Mouse (Mus musculus): ENCODE results near the gene Rhobtb3.

Rhobtb3 gene

GRCm38 (mm10) chr13:75845519-75846166 is 98.1 kb downstream of the Rhobtb3 start:
- in situ Hi-C loops (cut with MboI, MseI) = no loop called here

- in situ Hi-C loops (cut with MboI, MseI) = no loop called here
These were observed 98.7 kb downstream of the Rhobtb3 start for GRCm38 (mm10) chr13:75844833-75845518.

GRCm38 (mm10) chr13:75843993-75844683 is 99.6 kb downstream of the Rhobtb3 start:
- in situ Hi-C loops (cut with MboI, MseI) = no loop called here

DNA sequence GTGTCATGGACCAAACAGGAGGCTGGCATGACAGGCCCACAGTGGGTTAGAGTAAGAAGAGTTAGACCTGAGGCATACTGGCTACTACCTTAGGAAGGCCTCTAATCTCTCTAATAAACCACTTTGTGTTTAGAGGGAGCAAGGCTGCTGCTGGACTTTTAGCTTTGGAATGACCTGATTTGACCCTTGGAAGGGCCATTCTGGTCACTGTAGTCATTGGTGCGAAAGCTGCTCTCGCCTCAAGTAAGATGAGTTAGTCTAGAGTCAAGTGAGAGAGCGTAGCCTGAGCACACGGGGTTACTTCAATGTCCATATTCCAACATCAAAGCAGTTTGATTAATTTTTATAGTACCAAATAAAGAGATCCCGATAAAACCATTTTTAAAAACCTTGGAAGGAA is 100.4 kb downstream of the Rhobtb3 start:
- in situ Hi-C loops (cut with MboI, MseI) = no loop called here

- in situ Hi-C loops (cut with MboI, MseI) = no loop called here
These were observed 101.8 kb downstream of the Rhobtb3 start for GRCm38 (mm10) chr13:75841950-75842349.

DNA sequence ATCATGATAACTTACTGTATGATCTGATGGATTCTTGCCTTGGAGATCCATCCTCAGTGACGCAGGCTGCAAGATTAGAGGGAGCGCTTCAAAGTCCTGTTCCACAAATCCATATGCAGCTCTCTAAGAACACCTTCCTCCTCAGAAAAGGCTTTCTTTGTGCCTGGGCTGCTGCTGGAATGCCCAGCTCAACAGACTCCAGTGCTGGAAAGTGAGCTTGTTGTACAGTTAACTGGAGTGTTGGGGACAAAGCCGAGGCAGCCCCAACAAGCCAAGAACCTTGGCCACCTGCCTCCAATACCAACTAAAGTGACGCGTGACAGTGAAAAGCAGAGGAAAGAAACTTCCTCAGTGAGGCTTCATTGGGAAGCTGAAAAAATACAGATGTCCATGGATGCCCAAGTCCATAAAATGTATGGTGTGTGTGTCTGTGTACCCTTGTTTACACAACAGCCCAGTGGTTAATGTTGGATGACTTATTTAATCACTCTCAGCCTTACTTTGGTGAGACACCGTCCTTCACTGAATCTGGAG is 102.9 kb downstream of the Rhobtb3 start:
- in situ Hi-C loops (cut with MboI, MseI) = no loop called here

DNA sequence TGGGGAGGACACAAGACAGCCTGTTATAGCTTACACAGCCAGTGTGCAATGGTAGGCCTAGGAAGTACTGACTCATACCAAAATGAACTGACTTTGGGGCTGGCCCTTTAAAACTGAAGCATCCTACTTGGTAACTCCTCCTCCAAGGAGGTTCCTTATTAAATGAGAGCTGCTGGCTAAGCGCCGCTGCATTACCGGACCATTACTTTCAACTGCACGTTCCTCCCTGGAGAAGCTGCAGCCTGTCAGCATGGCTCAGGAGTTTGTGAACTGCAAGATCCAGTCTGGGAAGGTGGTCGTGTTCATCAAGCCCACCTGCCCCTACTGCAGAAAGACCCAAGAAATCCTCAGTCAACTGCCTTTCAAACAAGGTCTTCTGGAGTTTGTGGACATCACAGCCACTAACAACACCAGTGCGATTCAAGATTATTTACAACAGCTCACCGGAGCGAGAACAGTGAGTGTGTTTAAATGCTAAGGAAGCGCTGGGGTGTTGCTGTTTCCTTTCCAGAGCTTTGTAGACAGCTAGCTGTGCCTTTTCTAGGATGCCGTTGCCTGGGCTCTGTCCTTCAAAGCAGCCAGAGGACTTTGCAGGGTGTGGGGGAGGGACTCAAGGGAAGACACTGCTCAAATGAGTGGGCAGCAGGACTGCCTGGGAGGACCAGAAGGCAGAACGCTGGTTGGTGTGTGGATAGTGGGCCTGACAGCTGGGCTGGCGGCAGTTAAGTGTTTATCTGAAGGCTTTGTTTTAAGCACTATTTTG is 103.8 kb downstream of the Rhobtb3 start, which contains the start of gene Glrx:
Gene Glrx, plus strand, starts transcription at position 150 of the 763 bp plus-strand sequence.
- in situ Hi-C loops (cut with MboI, MseI) = no loop called here

GRCm38 (mm10) chr13:75838506-75838905 is 105.2 kb downstream of the Rhobtb3 start:
- in situ Hi-C loops (cut with MboI, MseI) = no loop called here

GRCm38 (mm10) chr13:75835461-75835860 is 108.3 kb downstream of the Rhobtb3 start:
- in situ Hi-C loops (cut with MboI, MseI) = no loop called here

DNA sequence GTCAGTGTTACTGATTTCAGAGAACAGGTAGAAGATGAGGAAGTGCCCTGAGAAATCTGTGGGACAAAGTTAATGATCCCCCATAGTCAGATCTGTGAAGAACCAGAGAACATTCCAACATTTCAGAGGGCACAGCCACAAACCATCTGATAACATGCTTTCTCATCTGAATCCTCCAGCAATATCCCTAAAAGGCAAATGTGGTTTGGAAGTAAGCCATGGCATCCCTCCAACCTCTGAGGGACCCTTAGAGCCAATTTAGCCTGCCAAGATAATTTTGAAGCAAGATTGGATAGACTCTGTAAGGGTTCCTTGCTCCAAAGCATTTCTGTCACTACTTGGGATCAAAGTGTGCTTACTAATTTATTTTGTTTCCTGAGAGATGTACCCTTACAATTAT is 110.2 kb downstream of the Rhobtb3 start:
- in situ Hi-C loops (cut with MboI, MseI) = no loop called here

DNA sequence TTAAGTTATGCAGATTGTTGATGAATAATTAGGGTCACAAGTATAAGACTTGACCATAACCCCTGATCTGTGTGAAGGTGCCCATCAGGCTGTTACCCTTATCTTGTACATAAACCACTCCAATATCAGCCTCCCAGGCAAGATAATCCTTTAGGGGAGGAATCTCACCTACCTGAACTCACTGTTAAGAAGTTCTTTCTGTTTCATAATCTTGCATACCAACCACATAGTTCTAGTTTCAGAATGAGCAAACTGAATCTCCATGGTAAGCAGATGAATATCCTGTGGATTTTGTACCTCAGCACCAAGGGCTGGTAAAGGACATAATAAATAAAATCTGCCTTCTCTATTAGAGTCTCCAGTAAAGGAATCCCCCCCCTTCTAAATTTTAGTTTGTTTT is 111.0 kb downstream of the Rhobtb3 start:
- in situ Hi-C loops (cut with MboI, MseI) = no loop called here

DNA sequence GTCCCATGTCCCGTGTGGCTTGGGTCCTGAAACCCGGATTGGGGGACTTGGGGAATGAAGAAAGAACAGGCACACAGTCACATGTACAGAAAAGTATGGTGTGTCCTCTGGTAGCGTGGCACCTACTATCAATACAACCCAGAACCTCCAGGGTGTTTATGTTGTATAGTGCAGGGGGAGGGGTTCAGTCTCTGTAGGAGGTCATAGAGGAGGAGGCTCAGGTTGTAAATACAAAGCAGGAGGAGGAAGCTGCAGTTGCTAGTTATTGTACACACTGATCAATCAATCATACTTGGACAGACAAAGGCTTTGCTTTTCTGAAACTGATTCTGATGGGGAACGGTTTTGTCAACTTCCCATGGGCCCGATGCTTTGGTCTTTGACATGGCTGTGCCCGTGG is 112.0 kb downstream of the Rhobtb3 start:
- in situ Hi-C loops (cut with MboI, MseI) = no loop called here

GRCm38 (mm10) chr13:75830708-75831107 is 113.0 kb downstream of the Rhobtb3 start:
- in situ Hi-C loops (cut with MboI, MseI) = no loop called here

GRCm38 (mm10) chr13:75825388-75825787 is 118.3 kb downstream of the Rhobtb3 start:
- in situ Hi-C loops (cut with MboI, MseI) = no loop called here

DNA sequence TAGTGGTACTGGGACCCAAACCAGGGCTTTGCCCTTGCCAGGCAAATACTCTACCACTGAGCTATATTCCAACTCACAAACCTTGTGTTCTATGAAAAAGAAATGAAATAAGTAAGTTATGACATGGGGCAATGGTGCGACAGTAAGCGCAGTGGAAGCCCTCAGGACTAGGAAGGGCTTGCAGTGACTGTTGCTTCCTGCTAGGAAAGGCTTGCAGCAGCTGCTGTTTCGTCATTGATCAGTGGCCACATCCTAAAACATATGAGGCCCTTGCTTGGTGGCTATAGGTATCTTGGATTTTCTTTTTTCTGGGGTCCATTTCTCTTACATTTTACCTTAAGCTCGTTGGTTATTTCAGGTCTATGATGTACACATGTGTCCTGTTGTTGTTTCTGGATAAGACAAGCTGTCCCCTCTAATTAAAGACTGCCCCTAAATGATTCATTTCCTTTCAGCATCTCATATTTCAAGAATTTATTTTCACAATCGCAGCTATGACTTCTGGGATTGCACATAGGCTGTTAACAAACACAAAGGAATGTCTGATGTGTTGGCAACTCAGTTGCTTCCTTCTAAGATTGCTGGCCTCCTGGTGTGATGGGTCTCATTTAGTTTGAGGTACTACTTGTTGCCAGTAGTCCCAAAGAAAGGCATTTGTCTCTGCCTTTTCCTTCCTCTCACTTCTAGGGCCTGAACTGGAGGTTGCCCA is 119.0 kb downstream of the Rhobtb3 start:
- in situ Hi-C loops (cut with MboI, MseI) = loop anchor here (25.0 kb wide), 1 partner anchor 962 kb away; no protein-coding TSS in a partner anchor

DNA sequence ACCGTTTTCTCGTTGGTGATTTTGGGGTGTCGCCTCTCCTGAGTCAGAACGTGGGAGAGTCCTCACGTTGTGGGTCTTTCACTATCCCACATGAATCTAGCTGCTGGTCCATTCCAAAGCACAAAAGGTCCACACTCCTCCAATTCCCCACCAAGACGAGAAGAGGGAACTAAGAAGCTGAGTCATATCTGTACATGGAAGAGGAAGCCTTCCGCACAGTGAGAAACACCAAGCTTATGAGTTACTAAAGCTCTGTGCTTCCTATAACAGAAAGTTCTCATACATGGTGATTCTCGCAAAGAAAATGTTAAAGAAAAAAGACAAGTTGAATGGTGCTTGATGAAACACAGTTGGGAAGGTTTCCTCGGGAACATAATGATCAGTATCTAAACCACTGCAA is 120.5 kb downstream of the Rhobtb3 start:
- in situ Hi-C loops (cut with MboI, MseI) = loop anchor here (25.0 kb wide), 1 partner anchor 961 kb away; no protein-coding TSS in a partner anchor

GRCm38 (mm10) chr13:75822366-75822765 is 121.4 kb downstream of the Rhobtb3 start:
- in situ Hi-C loops (cut with MboI, MseI) = loop anchor here (25.0 kb wide), 1 partner anchor 960 kb away; no protein-coding TSS in a partner anchor

DNA sequence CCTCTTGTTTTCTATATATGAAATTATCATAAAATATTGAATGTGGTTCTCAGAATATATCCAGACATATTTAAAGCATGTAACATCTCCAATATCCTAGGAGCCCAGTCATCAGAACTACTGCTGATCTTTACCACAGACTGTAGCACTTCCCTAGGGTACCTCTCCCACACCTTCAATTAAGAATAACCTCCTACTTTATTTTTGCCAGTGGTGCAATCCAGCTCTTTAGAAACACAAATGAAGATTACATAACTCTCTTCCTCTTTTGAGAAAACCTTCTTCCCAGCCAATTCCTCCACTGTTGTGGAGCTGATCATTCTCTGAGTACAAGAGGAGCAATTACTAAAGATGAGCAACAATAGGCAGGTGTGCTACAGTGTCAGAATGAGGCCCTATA is 123.8 kb downstream of the Rhobtb3 start:
- in situ Hi-C loops (cut with MboI, MseI) = loop anchor here (25.0 kb wide), 1 partner anchor 958 kb away; no protein-coding TSS in a partner anchor
